Mouse (Mus musculus) lung, adult 2 months (tissue): Measurements from ENCODE around the gene Doc2b. TPM values are rescaled to one million over a fixed set of nuclear protein-coding genes. Genes with fewer than 3 reads are reported as not detected.

Source experiments
- DNase-seq: peaks from one replicate; pipeline ENCODE4 v3.0.0; 2022
- H3K4me1 ChIP-seq: fragments of 200-500 bp; 2 replicates; pipeline ENCODE4 v1.6.1; 2011; ENCODE audit warnings: low read length; ENCODE audit not compliant: control insufficient read depth, insufficient read depth
- H3K4me3 ChIP-seq: fragments of 200-500 bp; replicated peaks from 2 replicates; pipeline ENCODE3; 2011; ENCODE audit warnings: low read depth, mild to moderate bottlenecking, control low read depth, low read length; ENCODE audit errors: extremely low read depth
- CTCF ChIP-seq: fragments of 200-500 bp; IDR thresholded peaks from 2 replicates; pipeline ENCODE4 v1.5.1; 2011; ENCODE audit warnings: mild to moderate bottlenecking, low read length, control low read depth; ENCODE audit not compliant: insufficient read depth
- POLR2A ChIP-seq: fragments of 200-500 bp; IDR thresholded peaks from 2 replicates; pipeline ENCODE4 v1.6.1; 2011; ENCODE audit warnings: low read depth, mild to moderate bottlenecking, control low read depth, low read length, borderline replicate concordance; ENCODE audit errors: extremely low read depth
- WGBS: fragments of 180-500 bp; shearing (Covaris S2); methylation state at CpG from one replicate; pipeline ENCODE4 v1.1.7; 2018; 5-methylcytosine and 5-hydroxymethylcytosine counted together
- polyA plus RNA-seq: library from polyadenylated mRNA; depleted of rRNA; stranded (reverse); fragments of >200 nt; gene quantifications from 2 replicates; pipeline ENCODE4 v1.2.3, GENCODE M21; 2012

Doc2b gene
- polyA plus RNA-seq, 1 experiment, result 0.22 TPM

GRCm38 (mm10) chr11:75827414-75827813 lies 31.6 kb upstream of the Doc2b start:
- Histone ChIP-seq H3K4me1 (no peaks in the 10 kb centered on the region), H3K4me3 (no peak overlapping the region)
- 76% methylated on average over 8 of the region's 8 CpGs for WGBS
- TF ChIP-seq CTCF, result no peak
- TF ChIP-seq POLR2A, result no peak
- DNase-seq, result no peak

DNA sequence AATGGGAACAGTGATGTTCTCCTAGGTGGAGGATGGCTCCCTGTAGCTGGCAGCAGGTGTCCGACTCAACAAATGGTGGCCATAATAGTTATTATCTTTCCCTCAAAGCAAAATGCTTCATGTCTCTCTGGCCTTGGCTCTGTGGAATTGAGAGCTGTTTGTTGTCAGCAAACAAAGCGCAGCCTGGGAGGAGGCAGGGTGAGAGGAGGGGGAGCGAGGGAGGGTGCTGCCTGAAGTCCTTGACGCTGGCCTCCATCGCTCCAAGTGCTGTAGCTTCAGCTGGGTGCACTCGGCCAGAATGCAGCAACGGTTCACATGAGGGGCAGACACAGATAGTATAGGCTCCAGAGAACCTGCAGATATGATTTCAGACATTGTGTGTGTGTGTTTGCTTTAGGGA lies 27.7 kb upstream of the Doc2b start:
- no peaks in the 10 kb centered on the region for H3K4me1 ChIP-seq
- WGBS, result 59% methylated on average over 7 of the region's 7 CpGs
- no peak for DNase-seq
- TF ChIP-seq CTCF, result no peak
- TF ChIP-seq POLR2A, result no peak
- no peak overlapping the region for H3K4me3 ChIP-seq

- DNase-seq, result peak; percentile 14
- TF ChIP-seq CTCF (no peak), POLR2A (no peak)
- Histone ChIP-seq H3K4me3 (no peak overlapping the region), H3K4me1 (peaks cover 7% of the 10 kb centered on the region)
- 58% methylated on average over 10 of the region's 10 CpGs for whole genome bisulfite sequencing
Observed at GRCm38 (mm10) chr11:75813085-75813484, 17.2 kb upstream of the Doc2b start.

- TF ChIP-seq CTCF (no peak), POLR2A (no peak)
- Histone ChIP-seq H3K4me1 (peaks cover 7% of the 10 kb centered on the region), H3K4me3 (no peak overlapping the region)
- WGBS, result 32% methylated on average over 3 of the region's 3 CpGs
- DNase-seq, result peak; percentile 83
Observed at GRCm38 (mm10) chr11:75811900-75812299, 16.1 kb upstream of the Doc2b start.

- DNase-seq, result no peak
- peaks cover 7% of the 10 kb centered on the region for H3K4me1 ChIP-seq
- WGBS, result 90% methylated on average over 3 of the region's 3 CpGs
- TF ChIP-seq CTCF, result no peak
- TF ChIP-seq POLR2A, result no peak
- no peak overlapping the region for H3K4me3 ChIP-seq
Observed at GRCm38 (mm10) chr11:75810526-75810925, 14.7 kb upstream of the Doc2b start.

DNA sequence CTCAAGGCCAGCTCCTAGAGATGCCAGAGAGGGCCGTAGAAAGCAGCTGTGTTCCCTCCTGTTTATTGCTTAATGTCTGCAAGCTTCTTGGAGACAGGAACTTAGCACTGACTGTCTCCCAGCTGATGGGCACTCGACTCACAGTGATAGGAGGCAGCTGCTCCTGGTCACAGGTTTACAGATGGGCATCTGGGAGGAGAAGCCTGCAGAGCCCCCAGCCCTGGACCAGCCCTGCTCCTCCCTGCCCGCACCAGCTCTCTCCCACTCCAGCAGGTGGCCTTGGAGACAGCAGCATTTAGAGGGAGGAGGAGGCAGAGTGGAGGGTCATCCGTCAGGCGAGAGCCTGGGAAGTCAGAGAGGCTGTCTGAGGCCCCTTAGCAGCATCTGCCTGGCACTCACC lies 11.6 kb upstream of the Doc2b start:
- TF ChIP-seq CTCF, result no peak
- no peak for TF ChIP-seq POLR2A
- Histone ChIP-seq H3K4me1 (peaks cover 3% of the 10 kb centered on the region), H3K4me3 (no peak overlapping the region)
- WGBS, result 50% methylated on average over 5 of the region's 5 CpGs
- no peak for DNase-seq

GRCm38 (mm10) chr11:75801771-75802550 lies 6.1 kb upstream of the Doc2b start:
- TF ChIP-seq CTCF (no peak), POLR2A (no peak)
- Histone ChIP-seq H3K4me1 (no peaks in the 10 kb centered on the region), H3K4me3 (no peak overlapping the region)
- WGBS, result 48% methylated on average over 7 of the region's 7 CpGs
- no peak for DNase-seq

DNA sequence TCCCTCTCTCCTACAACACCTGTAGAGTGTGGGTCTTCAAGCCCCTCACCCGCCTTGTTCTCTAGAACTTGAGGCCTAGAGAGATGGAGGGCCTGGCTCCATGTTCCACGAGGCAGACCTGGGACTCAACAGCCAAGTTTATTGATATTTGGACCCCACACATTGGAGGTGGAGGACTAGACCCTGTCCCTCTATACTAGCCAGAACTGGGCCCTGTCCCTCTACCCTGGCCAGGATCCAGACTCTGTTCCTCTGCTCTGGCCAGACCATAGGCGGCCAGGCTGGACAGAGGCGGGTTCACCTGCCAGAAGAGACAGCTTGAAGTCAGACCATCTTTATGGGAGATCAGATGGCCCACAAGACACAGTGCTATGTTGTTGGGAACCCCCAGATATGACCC lies 5.5 kb upstream of the Doc2b start:
- TF ChIP-seq POLR2A, result no peak
- no peak for TF ChIP-seq CTCF
- 92% methylated on average over 4 of the region's 4 CpGs for WGBS
- no peak for DNase-seq
- Histone ChIP-seq H3K4me1 (no peaks in the 10 kb centered on the region), H3K4me3 (no peak overlapping the region)

DNA sequence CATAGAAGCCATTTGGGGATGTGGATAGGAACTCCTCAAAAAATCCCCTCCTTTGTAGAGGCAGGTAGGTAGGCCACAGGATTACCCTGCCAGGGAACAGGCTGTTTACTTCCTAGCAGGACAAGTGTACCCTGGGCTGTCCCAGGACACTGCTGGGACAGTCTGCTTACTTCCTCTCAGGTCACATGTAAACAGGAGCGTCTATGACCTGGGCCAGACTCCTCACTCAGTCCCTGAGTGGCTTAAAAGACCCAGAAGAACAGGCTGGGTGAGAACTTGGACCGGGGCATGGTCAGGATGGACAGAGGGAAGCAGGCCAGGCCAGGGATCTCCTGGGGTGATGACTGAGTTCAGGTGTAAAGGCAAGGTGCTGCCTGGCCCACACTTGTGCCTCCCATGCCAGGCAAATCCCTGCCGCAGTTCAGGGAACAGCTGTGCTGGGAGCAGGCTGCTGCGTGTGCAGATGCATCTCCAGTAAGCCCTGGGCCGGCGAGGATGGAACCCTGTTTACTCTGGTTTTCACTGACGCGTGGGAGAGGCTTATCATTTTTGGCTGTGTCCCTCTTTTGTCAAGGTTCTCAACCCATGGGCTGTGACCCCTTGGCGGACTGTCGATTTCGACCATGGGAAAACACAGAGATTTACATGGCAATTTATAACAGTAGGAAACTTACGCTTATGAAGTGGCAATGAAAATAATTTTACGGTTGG lies 842 bp upstream of the Doc2b start:
- H3K4me1 ChIP-seq, result no peaks in the 10 kb centered on the region
- DNase-seq, result no peak
- WGBS, result 80% methylated on average over 13 of the region's 13 CpGs
- TF ChIP-seq POLR2A, result no peak
- H3K4me3 ChIP-seq, result no peak overlapping the region

GRCm38 (mm10) chr11:75795321-75795636 lies 570 bp downstream of the Doc2b start:
- peak overlapping the region; percentile 3 for H3K4me3 ChIP-seq
- DNase-seq, result no peak
- WGBS, result 2% methylated on average over 41 of the region's 42 CpGs
- TF ChIP-seq POLR2A, result no peak
- no peak for TF ChIP-seq CTCF
- H3K4me1 ChIP-seq, result no peaks in the 10 kb centered on the region
